18 mouse cellular contexts compared by ENCODE assay signal in genomic region chr6:88619542-88619941, GRCm38 (mm10). TPM values are rescaled to one million over a fixed set of nuclear protein-coding genes. Genes with fewer than 3 reads are reported as not detected.
"Had no signal": no experiment of that assay in that cellular context is flagged by ENCODE, and none has a peak within 500 bp of the region (broad histone marks: within the 10 kb centered on the region; RNA-seq: fewer than 3 reads in every experiment).

No protein-coding gene starts in this region.

- H3K9ac ChIP-seq: limb, embryonic 12.5 days; liver, embryonic 13.5 days; liver, postnatal 0 days; lung, embryonic 15.5 days; neural tube, embryonic 12.5 days; stomach, embryonic 15.5 days had no signal

- H3K4me2 ChIP-seq: limb, embryonic 12.5 days; liver, embryonic 13.5 days; lung, embryonic 15.5 days; neural tube, embryonic 12.5 days; stomach, embryonic 15.5 days had no signal

- DNase-seq: kidney, adult 9 months; kidney, postnatal 36 days; layer of hippocampus, adult 9-11 months; layer of hippocampus, postnatal 36 days; liver; liver, embryonic 13.5 days; liver, postnatal 0 days; lung, postnatal 14 days; spleen, adult 18-20 months; thymus, adult 2 months; thymus, postnatal 36 days had no signal

- H3K27ac ChIP-seq: kidney, postnatal 0 days; limb, embryonic 12.5 days; liver, embryonic 13.5 days; lung, embryonic 15.5 days; neural tube, embryonic 12.5 days; stomach, embryonic 15.5 days had no signal

- H3K4me3 ChIP-seq: limb, embryonic 12.5 days; liver, embryonic 13.5 days; lung, embryonic 15.5 days; neural tube, embryonic 12.5 days; stomach, embryonic 15.5 days had no signal

- H3K4me1 ChIP-seq: limb, embryonic 12.5 days; liver, embryonic 13.5 days; lung, embryonic 15.5 days; neural tube, embryonic 12.5 days; stomach, embryonic 15.5 days had no signal

- H3K36me3 ChIP-seq: limb, embryonic 12.5 days; liver, embryonic 13.5 days; lung, embryonic 15.5 days; neural tube, embryonic 12.5 days; stomach, embryonic 15.5 days had no signal

- H3K27me3 ChIP-seq: limb, embryonic 12.5 days; lung, embryonic 15.5 days; neural tube, embryonic 12.5 days; stomach, embryonic 15.5 days had no signal

- ATAC-seq: liver, postnatal 0 days had no signal

- H3K9me3 ChIP-seq: limb, embryonic 12.5 days; liver, embryonic 13.5 days; lung, embryonic 15.5 days; neural tube, embryonic 12.5 days; stomach, embryonic 15.5 days had no signal

RNA-seq across cellular contexts. Expression of gene Kbtbd12, which starts 18.2 kb away (rescaled TPM):
- total RNA-seq: monocyte, adult 5-6 weeks; neutrophil, adult 5-6 weeks had no signal
- polyA plus RNA-seq: kidney, postnatal 0 days; neural tube, embryonic 12.5 days had no signal
